Mouse (Mus musculus): ENCODE data around the gene Slc25a47.
"Not testable (repeated sequence)": the region's sequence is repeated elsewhere in the genome, so short reads cannot be mapped to it uniquely, and the experiment has no call there.

Slc25a47 gene

DNA sequence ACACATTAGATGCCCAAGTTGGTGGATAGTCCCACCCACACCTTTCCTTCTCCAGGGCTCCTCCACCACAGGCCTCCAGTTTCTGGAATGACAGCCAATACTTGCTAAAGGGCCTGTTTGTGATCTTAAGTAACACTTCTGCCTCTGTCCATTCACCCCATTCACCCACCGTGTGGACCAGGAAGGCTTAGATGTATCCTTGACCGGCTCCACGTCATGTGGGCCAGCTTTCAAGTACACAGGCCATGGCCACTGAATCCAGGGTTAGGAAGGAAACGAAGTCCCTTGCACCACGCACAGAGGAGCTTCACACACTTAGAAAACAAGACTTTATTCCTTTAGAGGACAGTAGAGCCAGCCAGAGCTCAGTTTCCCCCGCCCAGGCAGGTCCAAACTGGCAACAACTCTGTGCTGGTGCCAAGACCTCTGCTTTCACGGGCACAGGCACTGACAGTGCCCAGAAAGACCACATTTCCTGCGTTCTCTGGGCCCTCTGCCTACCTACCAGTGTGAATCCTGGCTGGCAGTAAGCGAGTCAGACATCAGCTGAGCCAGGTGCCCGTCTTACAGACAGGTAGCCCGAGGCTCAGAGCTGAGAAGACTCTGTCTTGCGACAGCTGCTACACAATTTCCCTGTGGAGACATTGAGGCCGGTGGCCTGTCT, 10.2 kb upstream of the Slc25a47 start:
- in situ Hi-C loops (cut with MboI; ENCODE audit: unreplicated experiment in 2 of 2), result no loop called here

DNA sequence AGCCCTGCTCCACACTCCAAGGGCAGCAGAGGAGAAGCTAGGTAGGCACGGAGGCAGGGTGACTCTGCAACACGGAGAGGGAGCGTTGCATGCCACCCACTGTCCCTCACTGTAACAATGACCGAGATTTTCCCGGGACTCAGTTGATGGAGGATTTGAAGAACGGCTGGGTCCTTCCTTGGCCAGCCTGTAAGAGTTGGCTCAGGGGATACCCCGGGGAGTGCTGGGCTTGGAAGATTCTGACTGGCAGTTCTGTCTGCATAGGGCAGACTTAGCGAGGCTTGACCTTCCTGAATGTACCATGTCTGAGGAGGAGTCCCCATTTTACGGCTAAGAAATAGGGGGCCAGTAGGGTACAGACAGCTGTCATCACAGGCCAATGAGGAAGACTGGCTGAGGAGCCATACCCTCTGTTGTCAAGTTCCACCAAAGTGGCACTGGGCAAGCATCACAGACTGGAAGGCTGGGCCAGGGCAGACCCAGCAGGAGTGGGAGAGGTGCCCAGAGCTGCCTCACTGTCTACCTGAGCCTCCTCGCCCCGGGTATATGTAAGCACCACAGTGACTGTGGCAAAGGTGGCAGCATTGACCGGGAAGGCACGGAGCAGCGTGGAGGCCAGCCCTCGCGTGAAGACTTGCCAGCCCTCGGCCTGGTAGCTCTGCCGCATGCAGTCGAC, 9.4 kb upstream of the Slc25a47 start:
- in situ Hi-C loops (cut with MboI; ENCODE audit: unreplicated experiment in 2 of 2), result no loop called here

DNA sequence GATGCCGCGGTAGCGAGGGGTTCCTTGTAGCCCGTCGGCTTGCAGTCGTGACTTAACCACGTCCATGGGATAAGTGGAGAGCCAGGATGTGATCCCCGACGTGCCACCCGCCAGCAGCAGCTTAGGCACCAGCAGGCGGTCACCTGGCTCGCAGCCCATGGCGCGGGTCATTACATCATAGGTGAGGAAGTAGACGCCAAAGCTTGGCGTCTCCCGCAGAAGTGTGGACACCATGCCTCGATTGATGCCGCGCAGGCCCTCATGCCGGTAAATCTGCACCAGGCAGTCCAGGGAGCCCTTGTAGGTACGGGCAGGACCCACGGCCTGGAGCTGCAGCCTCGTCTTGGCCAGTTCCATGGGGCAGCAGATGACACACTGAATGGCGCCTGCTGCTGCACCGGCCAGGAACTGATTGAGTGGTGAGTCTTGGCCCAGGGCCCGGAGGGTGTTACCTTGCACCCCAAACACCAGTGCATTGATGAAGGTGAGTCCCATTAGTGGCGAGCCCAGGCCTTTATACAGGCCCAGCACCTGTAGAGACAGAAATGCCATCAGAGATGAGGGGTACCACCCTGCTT, 8.8 kb upstream of the Slc25a47 start:
- in situ Hi-C loops (cut with MboI; ENCODE audit: unreplicated experiment in 2 of 2), result no loop called here

DNA sequence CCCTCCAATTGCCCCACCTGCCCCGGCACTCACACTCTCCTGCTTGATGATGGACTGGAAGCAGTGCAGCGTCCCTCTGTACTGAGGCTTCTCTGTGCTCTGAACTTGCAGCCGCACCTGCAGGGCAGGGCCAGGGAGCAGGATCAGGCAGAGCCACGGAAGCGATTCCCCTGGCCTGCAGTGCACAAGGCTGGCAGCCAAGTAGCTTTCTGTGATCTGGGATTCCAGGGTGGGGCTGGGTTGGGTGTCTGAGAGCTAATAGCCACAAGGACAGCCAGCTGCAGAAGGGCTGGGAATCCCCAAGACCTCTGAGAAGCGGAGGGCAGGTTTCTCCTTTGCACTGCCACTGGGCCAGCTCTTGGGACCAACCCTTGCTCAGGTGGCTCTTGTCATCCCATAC, 8.2 kb upstream of the Slc25a47 start:
- in situ Hi-C loops (cut with MboI; ENCODE audit: unreplicated experiment in 2 of 2), result no loop called here

DNA sequence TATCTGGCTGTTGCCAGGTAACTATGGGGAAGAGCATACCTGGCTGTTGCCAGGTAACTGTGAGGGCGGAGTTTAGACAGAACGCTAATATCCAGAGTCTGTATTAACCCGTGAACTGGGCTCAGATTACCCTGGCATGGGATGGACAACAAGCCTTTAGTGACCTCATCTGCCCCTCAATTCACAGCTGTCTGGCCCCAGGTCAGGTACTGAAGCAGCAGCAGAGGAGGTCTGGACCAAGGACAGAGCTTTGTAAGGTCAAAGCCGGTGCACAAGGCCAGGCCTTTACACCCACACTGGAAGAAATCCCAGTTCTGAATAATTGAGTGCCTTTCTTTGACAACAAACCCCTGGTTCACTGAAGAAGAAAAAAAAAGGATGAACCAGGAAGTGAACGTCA, 6.2 kb upstream of the Slc25a47 start:
- in situ Hi-C loops (cut with MboI; ENCODE audit: unreplicated experiment in 2 of 2), result no loop called here

DNA sequence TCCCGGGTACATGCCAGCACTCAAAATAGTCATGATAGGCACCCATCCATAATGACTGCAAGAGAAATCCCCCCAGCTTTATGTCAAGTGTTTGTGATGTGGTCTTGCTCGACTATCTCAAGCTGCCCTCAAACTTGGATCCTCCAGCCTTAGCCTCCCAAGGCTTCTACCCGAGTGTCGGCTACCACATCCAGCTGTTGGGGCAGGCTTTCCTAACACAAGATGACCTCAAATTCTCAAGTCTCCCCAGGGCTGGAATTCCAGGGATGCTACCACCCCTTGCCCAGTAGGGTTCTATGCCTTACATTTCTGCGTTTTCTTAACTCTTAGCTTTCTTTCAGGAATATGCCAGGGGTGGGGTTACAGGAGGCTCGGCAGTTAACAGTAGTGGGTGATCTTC, 5.5 kb upstream of the Slc25a47 start:
- in situ Hi-C loops (cut with MboI; ENCODE audit: unreplicated experiment in 2 of 2), result no loop called here

DNA sequence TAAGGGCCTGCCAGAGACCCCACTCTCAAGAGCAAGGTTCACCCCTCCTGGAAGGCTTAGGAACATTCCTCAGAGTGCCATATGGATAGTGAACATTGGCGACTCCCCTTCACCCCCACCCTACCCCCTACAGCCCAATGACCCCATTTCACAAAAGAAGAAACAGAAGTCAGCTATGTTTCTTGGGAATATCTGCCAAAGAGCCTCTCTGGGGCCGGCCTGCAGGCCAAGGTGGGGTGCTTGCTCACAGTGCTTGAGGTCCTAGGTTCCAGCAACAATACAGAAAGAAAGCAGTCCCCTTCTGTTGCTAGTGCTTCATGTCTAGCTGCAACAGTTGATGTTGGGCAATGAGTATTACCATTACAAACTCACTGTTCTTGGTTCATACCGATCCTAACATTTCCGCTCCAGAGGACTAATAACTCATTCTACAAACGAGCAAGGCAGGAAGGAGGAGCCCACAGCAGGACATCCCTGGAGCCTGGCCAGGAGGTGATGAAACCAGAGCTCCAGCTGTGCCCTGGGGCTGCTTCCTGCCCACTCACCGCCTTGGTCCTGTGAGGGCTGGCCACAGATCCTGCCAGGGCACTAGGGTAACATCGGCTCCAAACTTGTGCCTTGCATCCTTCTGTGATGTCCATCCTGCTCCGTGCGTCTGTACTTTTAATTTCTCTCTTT, 3.7 kb upstream of the Slc25a47 start:
- in situ Hi-C loops (cut with MboI; ENCODE audit: unreplicated experiment in 2 of 2), result no loop called here

DNA sequence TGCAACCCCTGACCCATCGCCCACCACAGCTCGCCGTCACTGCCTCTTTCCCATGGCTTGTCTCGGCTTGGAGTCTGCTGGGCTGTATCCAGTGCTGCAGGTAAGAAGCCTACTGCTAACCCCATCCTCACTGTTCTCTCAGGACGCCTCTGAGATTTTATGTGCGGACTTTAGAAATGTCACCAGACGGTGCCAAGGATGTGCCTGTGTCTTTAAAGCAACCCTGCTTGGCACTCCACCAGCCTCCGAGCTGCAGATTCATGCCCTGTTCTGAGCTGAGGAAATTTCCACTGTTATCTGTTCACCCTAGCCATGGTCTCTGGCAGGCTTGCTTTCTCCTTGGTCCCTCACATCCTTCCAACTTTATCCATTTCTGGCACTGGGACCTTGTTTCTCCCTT, 3.0 kb upstream of the Slc25a47 start:
- in situ Hi-C loops (cut with MboI; ENCODE audit: unreplicated experiment in 2 of 2), result no loop called here

DNA sequence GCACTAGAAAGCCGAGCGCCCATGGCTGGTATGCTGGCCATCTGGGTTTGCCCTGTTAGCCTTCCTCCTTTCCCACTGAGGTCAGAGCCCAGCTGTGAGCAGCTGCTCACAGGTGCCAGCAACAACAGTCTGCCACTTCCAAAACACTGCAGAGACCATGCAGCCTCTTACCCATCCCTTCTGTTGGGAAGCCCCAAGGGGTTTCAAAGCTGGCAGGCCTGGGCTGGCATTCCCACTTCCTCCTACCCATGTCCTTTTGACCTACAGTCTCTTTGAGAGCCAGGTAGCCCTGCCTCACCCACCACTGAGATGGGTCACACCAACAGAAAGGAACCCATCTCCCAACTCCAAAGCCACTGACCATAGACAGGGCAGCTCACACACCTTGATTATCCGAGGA, 2.4 kb upstream of the Slc25a47 start:
- in situ Hi-C loops (cut with MboI; ENCODE audit: unreplicated experiment in 2 of 2), result no loop called here

DNA sequence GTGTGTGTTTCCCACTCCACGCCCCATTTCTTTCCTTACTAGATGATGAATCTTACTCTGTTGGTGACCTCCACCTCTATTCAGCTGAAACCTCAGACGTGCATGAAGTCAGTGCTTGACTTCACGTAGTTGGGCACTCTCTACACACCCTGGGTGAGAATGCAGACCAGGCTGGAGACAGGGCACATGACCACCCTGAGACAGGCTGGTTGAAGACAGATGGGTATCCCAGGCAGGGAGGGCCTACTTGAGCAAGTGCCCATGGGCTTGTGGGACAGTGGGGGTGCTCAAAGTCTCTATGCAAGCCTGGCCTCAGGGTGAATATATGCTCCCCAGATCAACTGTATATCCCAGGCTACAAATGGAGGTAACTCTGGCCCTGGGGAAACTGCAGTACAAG, 1.5 kb upstream of the Slc25a47 start:
- in situ Hi-C loops (cut with MboI; ENCODE audit: unreplicated experiment in 2 of 2), result no loop called here

DNA sequence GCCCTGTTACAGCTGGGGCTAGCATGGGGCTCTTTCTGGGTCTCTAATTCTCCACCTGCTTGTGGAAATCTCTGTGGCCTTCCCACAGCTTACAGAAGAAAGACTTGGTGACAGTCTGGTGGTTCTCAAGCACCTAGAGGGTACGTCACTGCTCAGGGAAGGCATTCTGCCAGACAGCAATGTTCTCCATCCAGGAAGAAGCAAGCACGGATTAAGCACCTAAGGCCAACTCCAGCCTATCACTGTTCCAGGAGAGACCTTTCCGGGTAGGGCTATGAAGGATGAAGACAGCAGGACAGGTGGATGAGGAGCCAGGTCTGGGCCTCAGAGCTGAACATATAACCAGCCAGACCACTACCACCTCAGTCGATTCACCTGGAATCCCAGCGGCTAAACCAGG, 1.1 kb upstream of the Slc25a47 start:
- in situ Hi-C loops (cut with MboI; ENCODE audit: unreplicated experiment in 2 of 2), result loop anchor here in 1 of 2 experiments (5.0 kb wide), 1 partner anchor 67 kb away; no protein-coding TSS in a partner anchor

DNA sequence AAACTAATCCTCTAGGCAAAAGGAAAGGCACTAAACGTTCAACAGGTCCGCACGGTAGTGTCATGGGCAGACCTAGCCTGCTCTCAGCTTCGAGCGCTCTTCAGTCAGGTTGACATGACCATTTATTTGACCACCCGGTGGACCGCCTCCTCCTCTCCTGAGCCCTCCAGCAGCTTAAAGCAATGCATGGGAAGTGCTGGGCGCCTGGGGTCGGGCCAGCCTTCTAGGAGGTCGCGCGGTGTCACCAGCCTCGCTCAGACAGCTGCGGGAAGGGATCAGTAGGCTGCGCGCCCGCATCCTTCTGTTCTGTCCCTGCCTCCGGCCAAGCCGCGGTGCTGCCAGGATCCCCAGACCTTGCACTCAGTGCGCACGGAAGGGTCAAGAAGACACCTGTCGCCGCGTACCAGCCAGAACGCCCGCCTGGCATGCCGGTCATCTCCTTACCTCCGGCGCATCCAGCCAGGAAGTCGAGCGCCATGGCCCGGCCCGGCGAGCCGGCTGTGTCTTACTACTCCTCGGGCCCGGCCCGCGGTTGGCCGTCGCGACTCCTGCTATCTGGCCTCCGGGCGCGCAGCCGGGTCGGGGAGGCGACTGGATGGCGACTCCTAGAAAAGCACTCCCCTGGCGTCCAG, 522 bp upstream of the Slc25a47 start:
- in situ Hi-C loops (cut with MboI; ENCODE audit: unreplicated experiment in 2 of 2), result loop anchor here in 1 of 2 experiments (5.0 kb wide), 1 partner anchor 68 kb away; no protein-coding TSS in a partner anchor

DNA sequence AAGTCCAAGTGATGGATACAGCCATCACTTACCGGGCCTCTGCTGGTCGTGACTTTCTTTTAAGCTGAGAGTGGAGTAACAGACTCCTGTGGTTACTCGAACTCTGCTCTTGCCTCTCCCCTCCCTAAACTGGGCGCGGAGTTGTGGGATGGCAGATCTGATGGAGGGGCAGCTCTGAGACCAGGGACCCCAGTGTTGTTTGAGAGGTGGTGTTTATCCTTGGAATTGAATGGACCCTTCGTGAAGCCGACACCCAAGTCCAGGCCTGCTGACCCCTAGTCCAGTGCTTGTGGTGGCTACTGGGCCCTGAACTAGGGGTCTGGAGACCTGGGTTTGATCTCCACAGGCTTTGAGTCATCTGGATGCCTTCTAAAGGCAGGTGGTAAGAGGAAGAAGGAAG, 876 bp downstream of the Slc25a47 start:
- in situ Hi-C loops (cut with MboI; ENCODE audit: unreplicated experiment in 2 of 2), result loop anchor here in 1 of 2 experiments (5.0 kb wide), 1 partner anchor 69 kb away; no protein-coding TSS in a partner anchor

DNA sequence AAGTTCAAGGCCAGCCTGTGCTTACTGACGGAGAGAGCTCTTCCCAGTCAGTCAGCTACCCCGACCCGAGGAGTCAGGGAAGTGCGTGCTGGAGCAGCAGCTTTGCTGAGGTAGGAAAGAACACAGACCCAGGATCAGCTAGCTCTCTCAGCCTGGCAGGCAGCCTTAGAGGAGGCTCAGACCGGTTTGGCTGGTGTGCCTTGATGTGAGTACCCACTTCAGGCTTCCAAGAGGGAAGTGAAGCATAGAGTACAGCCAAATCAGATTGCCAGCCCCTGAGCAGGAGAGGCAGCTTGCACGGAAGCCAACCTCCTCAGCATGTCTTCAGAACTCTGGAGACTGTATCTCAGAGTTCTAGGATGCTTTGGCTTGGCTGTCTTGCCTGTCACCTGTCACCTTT, 5.3 kb downstream of the Slc25a47 start:
- in situ Hi-C loops (cut with MboI; ENCODE audit: unreplicated experiment in 2 of 2), result no loop called here

DNA sequence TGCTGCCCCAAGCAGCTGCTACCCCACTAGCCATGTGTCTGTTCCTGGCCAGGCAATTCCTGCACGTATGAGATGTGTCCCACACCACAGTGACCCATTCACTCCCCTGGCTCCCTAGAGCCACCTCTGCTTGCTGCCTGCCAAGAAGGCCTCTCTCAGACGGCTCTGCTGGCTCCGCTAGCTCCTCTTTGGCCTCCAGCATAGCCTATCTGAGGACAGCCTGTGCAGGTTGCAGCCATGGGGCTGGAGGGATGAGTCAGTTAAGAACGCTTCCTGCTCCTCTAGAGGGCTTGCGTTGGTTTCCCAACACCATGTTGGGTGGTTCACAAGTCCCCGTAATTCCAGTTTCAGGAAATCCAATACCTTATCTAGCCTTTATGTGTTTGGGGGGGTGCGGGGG, 6.8 kb downstream of the Slc25a47 start:
- in situ Hi-C loops (cut with MboI; ENCODE audit: unreplicated experiment in 2 of 2), result no loop called here

DNA sequence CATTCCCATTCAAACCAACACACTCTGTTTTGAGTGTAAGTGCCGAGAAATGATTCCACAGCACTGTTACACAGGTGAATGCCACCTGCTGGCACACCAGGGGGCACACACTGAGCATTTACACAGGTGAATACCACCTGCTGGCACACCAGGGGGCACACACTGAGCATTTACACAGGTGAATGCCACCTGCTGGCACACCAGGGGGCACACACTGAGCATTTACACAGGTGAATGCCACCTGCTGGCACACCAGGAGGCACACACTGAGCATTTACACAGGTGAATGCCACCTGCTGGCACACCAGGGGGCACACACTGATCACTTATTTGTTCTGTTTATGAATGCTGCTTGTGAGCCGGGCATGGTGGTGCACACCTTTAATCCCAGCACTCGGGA, 12.2 kb downstream of the Slc25a47 start:
- in situ Hi-C loops (cut with MboI; ENCODE audit: unreplicated experiment in 2 of 2), result not testable (repeated sequence)

DNA sequence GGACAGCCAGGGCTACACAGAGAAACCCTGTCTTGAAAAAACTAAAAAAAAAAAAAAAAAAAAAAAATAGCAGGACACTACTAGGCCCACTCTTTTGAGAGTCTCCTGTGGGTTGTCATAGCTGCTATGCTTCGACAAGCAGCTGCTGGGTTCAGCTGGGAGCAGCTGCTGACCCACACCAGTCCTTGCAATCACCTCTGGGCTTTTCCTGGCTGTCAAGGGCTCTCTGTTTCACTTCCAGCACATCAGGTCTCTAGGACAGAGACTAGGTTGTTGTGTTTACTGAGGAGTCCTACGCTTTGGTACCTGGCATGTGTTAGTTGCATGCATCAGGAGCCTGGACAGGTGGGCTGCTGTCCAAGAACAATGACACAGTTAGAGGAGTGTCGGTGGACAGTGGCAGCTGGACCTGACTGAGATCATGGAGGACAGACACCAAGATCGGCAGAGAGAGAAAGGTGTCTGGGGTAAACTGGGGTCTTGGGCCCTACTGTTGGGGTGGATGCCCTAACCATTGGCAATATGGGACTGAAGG, 13.7 kb downstream of the Slc25a47 start:
- in situ Hi-C loops (cut with MboI; ENCODE audit: unreplicated experiment in 2 of 2), result no loop called here

DNA sequence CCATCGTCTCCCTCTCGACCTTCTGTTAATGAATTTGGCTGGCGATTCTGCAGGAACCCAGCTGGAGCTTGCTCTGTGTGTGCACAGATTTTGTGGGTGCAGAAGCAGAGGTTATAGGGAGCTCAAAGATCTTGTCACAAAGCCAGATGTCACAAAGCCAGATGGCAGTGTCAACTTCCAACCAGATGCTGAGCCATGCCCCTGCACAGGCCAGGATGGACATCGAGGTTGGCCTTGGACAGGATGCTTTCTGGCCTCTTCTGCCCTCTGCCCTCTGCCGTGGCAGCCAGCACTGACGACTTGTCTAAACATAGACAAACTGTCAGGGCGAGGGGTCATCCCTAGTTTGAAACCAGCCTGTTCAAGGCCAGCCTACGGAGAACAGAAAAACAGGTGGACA, 14.3 kb downstream of the Slc25a47 start:
- in situ Hi-C loops (cut with MboI; ENCODE audit: unreplicated experiment in 2 of 2), result no loop called here

DNA sequence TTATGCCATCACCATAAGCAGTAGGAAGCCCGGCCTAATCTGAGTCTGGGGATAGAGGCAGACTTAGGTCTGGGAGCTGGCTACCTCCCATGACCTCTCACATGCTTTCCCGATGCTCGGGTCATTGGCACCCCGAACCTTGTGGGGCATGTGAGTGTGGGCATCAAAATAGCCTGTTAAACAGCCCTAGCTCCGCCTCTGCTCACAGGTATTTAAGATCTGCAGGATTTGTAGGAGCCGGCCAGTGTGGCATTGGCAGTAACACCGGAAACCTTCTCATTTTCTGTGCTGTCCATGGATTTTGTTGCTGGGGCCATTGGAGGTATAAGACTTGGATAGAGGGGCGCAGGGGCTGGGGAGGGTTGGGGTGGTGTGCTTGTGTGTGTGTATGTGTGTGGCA, 15.0 kb downstream of the Slc25a47 start:
- in situ Hi-C loops (cut with MboI; ENCODE audit: unreplicated experiment in 2 of 2), result no loop called here

DNA sequence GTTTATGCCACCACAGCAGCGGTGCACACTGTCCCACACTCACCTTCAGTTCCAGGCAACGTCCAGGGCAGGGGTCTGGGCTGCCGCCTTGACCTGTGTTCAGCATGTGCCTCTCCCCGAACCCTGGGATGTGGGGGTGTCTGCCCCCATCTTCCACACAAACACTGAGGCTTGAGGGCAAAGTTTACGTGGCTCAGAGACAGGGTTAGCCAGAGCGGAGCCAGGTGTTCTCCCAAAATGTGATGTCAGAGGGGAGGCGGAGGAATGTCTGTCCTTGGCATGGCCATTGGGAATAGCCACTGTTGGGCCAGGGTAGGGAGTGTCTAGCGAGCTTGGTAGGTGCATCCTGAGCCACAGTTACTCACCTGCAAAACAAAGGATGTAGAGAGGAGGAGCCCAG, 17.0 kb downstream of the Slc25a47 start:
- in situ Hi-C loops (cut with MboI; ENCODE audit: unreplicated experiment in 2 of 2), result no loop called here

DNA sequence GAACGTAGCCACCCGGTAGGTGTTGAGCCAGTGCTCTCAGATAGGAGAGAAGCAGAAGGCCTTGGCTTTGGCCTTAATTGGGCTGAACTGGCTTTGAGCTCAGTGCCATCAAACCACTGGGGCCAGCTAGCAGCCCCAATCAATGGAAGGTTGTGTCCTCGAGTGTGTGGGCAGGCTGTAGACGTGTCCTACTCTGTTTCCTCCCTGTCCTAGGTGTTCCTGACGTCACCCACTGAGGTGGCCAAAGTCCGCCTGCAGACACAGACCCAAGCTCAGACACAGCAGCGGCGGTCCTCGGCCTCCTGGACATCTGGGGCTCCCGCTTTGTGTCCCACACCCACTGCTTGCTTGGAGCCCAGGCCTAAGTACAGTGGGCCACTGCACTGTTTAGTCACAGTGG, 19.2 kb downstream of the Slc25a47 start:
- in situ Hi-C loops (cut with MboI; ENCODE audit: unreplicated experiment in 2 of 2), result no loop called here
